Mouse (Mus musculus) heart, embryonic 16.5 days (tissue): ENCODE results near the gene Usp46. TPM values are rescaled to one million over a fixed set of nuclear protein-coding genes. Genes with fewer than 3 reads are reported as not detected.

ENCODE experiments used
- ATAC-seq: fragments of 200-750 bp; cut with Nextera tagmentation; replicated peaks from 2 replicates; pipeline ENCODE4 v1.8.0; 2017; ENCODE audit warnings: moderate number of reproducible peaks; ENCODE audit not compliant: insufficient read depth, low FRiP score; ENCODE audit errors: extremely low read depth
- H3K27ac ChIP-seq: fragments of 300-500 bp; sonication (generic); 2 replicates; pipeline ENCODE4 v1.5.1; 2014; ENCODE audit warnings: mild to moderate bottlenecking, low read length, control low read depth, moderate library complexity
- H3K27me3 ChIP-seq: fragments of 300-500 bp; sonication (generic); 2 replicates; pipeline ENCODE4 v1.6.1; 2014; ENCODE audit warnings: low read length, mixed read lengths; ENCODE audit not compliant: control insufficient read depth, insufficient read depth
- H3K36me3 ChIP-seq: fragments of 300-500 bp; sonication (generic); 2 replicates; pipeline ENCODE4 v1.6.1; 2014; ENCODE audit not compliant: control insufficient read depth, insufficient read depth
- H3K4me1 ChIP-seq: fragments of 300-500 bp; sonication (generic); 2 replicates; pipeline ENCODE4 v1.6.1; 2014; ENCODE audit warnings: low read length, mixed read lengths; ENCODE audit not compliant: control insufficient read depth, insufficient read depth
- H3K4me2 ChIP-seq: fragments of 300-500 bp; sonication (generic); 2 replicates; pipeline ENCODE4 v1.6.1; 2014; ENCODE audit warnings: low read depth, mild to moderate bottlenecking, control low read depth, low read length
- H3K4me3 ChIP-seq: fragments of 300-500 bp; sonication (generic); 2 replicates; pipeline ENCODE4 v1.5.1; 2014; ENCODE audit warnings: mild to moderate bottlenecking, control low read depth, low read length
- H3K9ac ChIP-seq: fragments of 300-500 bp; sonication (generic); 2 replicates; pipeline ENCODE4 v1.6.1; 2014; ENCODE audit warnings: low read length, control low read depth
- H3K9me3 ChIP-seq: fragments of 300-500 bp; sonication (generic); replicated peaks from 2 replicates; pipeline ENCODE4 v1.6.1; 2016; ENCODE audit warnings: low read length; ENCODE audit not compliant: control insufficient read depth
- WGBS: fragments of 180-500 bp; shearing (Covaris S2); extraction: QIAGEN DNeasy Blood & Tissue Kit; methylation state at CpG from one replicate; pipeline ENCODE4 v1.1.7; 2014; 5-methylcytosine and 5-hydroxymethylcytosine counted together
- polyA plus RNA-seq: library from polyadenylated mRNA; unstranded; fragments of >200 nt; fragmentation: Nextera tagmentation; extraction: Ambion mirVana; gene quantifications from 2 replicates; pipeline ENCODE4 v1.2.1, GENCODE M21; 2015

Gene Usp46
- polyA plus RNA-seq, 1 experiment from 2014 or later = 27.8 TPM

DNA sequence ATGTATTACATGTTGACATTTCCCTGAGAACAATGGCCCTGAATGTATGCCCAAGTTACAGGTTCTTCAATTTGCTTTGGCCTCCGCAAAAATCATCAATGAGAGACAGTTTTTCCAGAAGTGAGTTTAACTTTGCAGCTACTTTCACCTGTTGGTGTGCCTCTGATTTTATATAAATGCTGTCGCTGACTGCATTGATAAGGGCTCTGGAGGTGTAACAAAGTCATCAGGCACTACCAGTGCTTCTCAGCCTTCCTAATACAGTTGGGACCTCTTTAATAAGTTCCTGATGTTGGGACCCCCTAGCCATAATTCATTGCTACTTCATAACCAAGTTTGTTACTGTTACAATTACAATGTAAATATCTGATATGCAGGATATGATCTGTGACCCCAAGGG lies 27.4 kb upstream of the Usp46 start:
- Histone ChIP-seq H3K27ac (no peak overlapping the region), H3K27me3 (no peaks in the 10 kb centered on the region)
- no peak for ATAC-seq

DNA sequence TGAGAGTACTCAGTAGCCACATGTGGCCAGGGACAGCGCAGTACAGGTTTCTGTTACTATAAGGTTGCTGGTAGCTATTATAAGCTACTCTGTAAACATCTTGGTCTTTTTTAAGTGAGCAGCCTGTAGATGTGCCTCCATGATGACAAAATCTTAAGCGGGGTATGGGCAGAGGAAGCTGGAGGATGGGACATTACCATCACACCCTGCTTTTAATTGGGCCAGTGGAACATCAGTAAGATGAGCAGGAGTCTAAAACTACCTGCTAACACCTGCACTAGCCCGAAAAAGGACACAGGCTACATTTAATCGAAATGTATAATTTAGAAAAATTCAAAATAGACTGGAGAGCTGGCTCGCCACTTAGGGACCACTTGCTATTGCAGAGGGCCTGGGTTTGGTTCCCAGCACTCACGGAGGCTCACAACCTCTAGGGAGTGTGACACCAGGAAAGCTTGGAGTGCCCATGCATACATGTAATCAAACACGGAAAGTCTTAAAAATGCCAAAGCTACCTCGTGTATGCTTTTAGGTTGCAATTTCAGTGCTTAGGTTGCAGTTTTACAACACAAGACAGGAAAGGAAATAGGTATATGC lies 26.7 kb upstream of the Usp46 start:
- Histone ChIP-seq H3K4me3 (peak overlapping the region; percentile 91), H3K36me3 (peaks cover 13% of the 10 kb centered on the region), H3K4me2 (peak overlapping the region; percentile 89), H3K27me3 (no peaks in the 10 kb centered on the region), H3K9me3 (no peaks in the 10 kb centered on the region), H3K9ac (peak overlapping the region; percentile 99; the same call in 1 of the 2 replicates), H3K4me1 (peaks cover 14% of the 10 kb centered on the region), H3K27ac (no peak overlapping the region)
- ATAC-seq = no peak
- WGBS = 86% methylated on average over 8 of the region's 8 CpGs

More for the DNA sequence above, 27.4 kb upstream of the Usp46 start:
- WGBS = 84% methylated on average over 2 of the region's 2 CpGs
- Histone ChIP-seq H3K4me1 (peaks cover 14% of the 10 kb centered on the region), H3K4me2 (no peak overlapping the region), H3K9ac (no peak overlapping the region), H3K4me3 (no peak overlapping the region), H3K9me3 (no peaks in the 10 kb centered on the region), H3K36me3 (peaks cover 13% of the 10 kb centered on the region)

DNA sequence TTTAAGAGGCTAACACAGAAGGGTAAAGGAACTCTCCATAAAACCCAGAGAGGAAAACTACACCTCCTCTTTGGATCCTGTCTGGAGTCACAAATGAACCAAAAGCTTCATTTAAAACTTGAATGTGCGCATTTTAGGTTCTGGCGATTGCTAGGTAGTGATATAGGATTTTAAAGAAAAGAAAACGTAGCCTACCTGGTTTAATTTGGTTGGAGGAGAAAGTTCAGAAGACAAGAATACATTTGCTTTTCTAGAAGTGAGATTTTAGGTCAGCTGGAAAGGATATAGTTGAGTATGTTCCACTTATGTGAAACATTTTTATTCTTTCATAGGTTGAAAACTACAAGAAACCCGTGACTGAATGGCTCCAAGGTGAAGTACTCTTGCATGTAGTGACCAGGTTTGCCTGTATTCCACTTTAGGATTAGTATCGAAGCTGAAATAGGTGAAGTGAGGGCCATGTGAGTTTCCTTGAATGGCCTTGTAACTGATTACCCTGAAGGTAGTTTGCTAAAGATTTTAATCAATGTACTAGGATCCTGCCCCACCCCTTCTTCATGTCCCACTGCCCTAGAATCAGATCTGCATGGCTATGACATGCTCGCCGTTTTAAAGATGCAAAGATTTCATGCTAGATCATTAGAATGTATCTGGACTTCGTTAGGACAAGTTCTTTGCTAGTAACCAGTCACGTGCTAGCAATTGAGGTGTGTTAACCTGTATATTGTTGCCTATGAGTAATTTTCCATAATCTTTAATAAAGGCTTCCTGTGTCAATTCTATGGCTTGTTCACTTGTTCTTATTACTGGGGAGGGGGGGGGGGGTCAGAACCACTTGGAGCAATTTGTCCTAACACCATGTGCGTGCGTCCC lies 25.6 kb upstream of the Usp46 start:
- 16% methylated on average over 11 of the region's 11 CpGs for WGBS

DNA sequence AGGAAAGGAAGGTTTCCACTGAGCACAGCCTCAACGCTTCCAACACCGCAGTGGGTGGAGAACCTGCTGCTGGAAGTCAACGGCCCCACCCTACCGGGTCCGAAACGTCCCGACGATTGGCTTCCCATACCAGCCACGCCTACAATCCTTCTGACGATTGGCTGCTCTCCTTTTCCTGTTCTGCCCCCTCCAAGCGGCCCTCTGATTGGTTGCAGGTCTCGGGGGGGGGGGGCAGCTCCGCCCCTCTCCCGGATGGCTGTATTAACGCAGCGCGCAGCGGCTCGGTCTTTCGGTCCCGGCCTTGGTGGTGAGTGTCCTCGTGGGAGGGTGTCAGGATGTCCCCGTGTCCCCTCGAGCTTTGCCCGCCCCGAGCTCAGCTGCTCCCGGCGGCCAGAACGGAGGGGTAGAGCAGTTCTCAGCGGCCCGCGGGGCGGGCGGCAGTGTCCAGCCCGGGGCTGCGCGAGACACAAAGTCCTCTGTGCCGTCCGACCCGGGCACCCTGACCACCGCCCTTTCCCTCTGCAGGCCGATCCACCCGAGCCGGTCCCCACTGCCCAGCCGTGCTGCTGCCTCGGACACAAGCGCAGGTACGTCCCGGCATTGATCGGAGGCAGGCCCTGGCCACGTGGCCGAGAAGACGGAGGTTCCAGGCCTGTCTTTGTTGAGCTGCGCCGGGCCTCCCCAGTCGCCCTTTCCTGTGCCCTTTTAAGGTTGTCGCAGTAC lies 24.8 kb upstream of the Usp46 start:
- peak overlapping the region; percentile 99 for H3K9ac ChIP-seq
- WGBS = under 1% methylated on average over 57 of the region's 57 CpGs

More for the DNA sequence above, 25.6 kb upstream of the Usp46 start:
- Histone ChIP-seq H3K9me3 (no peaks in the 10 kb centered on the region), H3K9ac (peak overlapping the region; percentile 99), H3K27me3 (no peaks in the 10 kb centered on the region), H3K27ac (peak overlapping the region; percentile 96), H3K4me2 (peak overlapping the region; percentile 89), H3K4me1 (peaks cover 14% of the 10 kb centered on the region), H3K36me3 (peaks cover 13% of the 10 kb centered on the region), H3K4me3 (peak overlapping the region; percentile 91)
- no peak for ATAC-seq

DNA sequence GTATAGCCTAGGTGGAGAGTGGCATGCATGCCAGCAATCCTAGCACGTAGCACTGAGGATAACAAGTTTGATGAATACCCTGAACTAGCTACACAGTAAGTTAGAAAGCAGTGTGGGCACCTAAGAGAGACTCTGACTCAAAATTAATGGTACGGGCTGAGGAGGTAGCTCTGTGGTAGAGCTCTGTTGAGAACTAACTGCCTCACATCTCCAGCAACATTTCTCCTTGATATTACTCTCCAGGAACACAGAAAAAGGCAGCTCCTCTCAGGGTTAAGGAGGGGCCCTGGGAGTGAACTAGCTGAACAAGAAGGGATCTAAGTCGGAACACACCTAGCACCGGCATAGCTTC lies 24.2 kb upstream of the Usp46 start:
- peak overlapping the region; percentile 76 for H3K27ac ChIP-seq
- peak overlapping the region; percentile 69 for H3K9ac ChIP-seq
- H3K4me1 ChIP-seq = peaks cover 14% of the 10 kb centered on the region
- H3K4me3 ChIP-seq = peak overlapping the region; percentile 91
- no peaks in the 10 kb centered on the region for H3K27me3 ChIP-seq
- H3K9me3 ChIP-seq = no peaks in the 10 kb centered on the region
- peak overlapping the region; percentile 73 for H3K4me2 ChIP-seq
- 43% methylated on average over 4 of the region's 4 CpGs for WGBS
- ATAC-seq = no peak
- H3K36me3 ChIP-seq = peaks cover 13% of the 10 kb centered on the region

More for the DNA sequence above, 24.8 kb upstream of the Usp46 start:
- ATAC-seq = peak; percentile 99
- Histone ChIP-seq H3K36me3 (peaks cover 13% of the 10 kb centered on the region), H3K27ac (peak overlapping the region; percentile 96), H3K9me3 (no peaks in the 10 kb centered on the region), H3K4me2 (peak overlapping the region; percentile 89), H3K4me1 (peaks cover 14% of the 10 kb centered on the region), H3K27me3 (no peaks in the 10 kb centered on the region), H3K4me3 (peak overlapping the region; percentile 91)

DNA sequence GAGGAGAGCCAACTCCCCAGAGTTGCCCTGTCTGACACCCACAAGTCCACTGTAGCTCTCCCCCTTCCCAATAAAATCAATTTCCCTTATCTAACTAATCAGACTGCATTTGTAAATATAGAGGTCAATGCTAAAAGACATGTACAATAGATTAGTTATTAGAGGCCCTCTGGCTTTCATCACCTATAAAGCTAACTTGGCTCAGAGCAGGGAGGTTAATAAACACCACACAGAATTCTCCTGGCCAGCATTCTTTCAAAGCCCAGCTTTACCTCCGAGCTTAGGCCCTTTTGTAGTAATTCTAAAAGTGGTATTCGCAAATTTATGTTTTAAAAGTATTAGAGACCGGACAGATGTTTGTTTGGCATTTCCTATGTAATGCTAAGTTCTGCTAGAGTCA lies 21.4 kb upstream of the Usp46 start:
- H3K9ac ChIP-seq = no peak overlapping the region
- no peaks in the 10 kb centered on the region for H3K9me3 ChIP-seq
- ATAC-seq = no peak
- H3K4me3 ChIP-seq = no peak overlapping the region
- H3K4me2 ChIP-seq = no peak overlapping the region
- no peaks in the 10 kb centered on the region for H3K27me3 ChIP-seq
- WGBS = 87% methylated on average over 3 of the region's 3 CpGs
- H3K27ac ChIP-seq = no peak overlapping the region
- peaks cover 3% of the 10 kb centered on the region; the same call in 1 of the 2 replicates for H3K36me3 ChIP-seq
- peaks cover 7% of the 10 kb centered on the region for H3K4me1 ChIP-seq

DNA sequence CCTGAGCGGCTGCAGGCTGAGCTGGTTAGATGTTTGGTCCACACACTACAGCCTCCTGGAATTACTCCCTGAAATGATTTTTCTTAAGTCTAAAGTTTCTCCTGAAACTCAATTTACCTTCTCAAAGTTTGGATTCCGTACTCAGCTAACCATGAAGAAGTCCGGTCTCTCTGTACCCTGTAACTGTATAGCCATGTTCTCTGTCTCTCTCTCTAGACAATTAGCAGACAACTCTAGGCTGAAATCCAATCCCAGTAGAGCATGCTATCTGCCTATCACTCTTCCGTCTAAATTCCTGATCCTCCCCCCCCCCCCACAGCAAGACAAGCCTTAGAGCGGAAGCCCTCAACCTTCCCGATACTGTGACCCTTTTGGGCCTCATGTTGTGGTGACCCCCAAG lies 13.5 kb upstream of the Usp46 start:
- 70% methylated on average over 6 of the region's 6 CpGs for WGBS
- H3K4me2 ChIP-seq = no peak overlapping the region
- ATAC-seq = no peak

DNA sequence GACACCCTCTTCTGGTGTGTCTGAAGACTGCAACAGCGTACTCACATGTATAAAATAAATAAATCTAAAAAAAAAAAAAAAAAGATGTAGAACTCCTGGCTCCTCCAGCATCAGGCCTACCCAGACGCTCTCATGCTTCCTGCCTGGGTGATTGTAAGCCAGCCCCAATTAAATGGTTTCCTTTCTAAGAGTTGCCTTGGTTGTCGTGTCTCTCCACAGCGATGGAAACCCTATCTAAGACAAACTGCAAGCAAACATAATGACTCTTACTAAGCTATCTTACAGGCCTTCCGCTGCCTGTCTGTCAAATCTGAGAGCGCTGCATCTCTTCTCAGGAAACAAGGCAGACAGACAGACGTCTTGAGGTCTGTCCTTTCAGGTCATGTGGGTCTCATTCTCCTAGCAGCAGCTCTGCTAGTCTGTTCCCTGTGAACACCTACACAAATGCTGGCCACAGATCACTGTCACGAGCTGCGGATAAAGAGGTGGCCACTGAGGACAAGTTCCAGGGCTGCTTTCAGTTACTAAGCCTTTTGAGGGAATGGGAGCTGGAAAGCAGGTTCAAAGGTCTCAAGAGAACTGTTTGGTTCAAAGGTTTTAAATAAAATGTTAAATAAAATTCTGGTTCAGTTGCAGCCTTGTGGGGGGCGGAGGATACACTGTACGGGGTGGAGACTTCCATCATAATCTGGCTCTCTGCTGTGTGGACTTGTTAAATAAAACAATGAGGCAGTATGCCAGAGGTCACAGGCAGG lies 10.8 kb upstream of the Usp46 start:
- Histone ChIP-seq H3K36me3 (no peaks in the 10 kb centered on the region), H3K27ac (no peak overlapping the region), H3K4me2 (no peak overlapping the region), H3K9me3 (no peaks in the 10 kb centered on the region), H3K9ac (no peak overlapping the region), H3K4me3 (no peak overlapping the region), H3K27me3 (no peaks in the 10 kb centered on the region), H3K4me1 (no peaks in the 10 kb centered on the region)
- ATAC-seq = no peak
- WGBS = 69% methylated on average over 11 of the region's 11 CpGs

More for the DNA sequence above, 13.5 kb upstream of the Usp46 start:
- no peak overlapping the region for H3K9ac ChIP-seq
- H3K27ac ChIP-seq = no peak overlapping the region
- H3K4me3 ChIP-seq = no peak overlapping the region
- no peaks in the 10 kb centered on the region for H3K9me3 ChIP-seq
- H3K36me3 ChIP-seq = no peaks in the 10 kb centered on the region
- H3K4me1 ChIP-seq = no peaks in the 10 kb centered on the region
- no peaks in the 10 kb centered on the region for H3K27me3 ChIP-seq
